Mouse (Mus musculus): ENCODE results near the gene Tex261.

DNA sequence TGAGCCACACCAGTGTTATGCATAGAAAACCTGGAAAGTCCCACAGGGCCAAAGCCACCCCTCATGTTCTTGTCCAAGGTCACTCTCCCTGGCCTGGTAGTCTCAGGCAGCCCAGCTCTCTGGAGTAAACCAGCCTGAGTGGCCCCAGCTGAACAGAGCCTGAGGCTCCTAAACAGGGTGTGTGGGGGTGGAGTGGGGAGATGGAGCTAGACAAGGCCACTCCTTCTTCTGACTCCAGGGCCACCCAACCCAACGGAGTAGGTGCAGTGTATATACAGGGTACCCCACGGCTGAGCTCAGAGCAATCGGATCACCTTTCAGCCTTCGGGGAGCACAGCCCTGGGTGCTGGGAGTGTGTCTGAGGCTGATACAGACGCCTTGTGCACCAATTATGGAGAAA lies 31.5 kb downstream of the Tex261 start:
- TF ChIP-seq CTCF (IDR thresholded peaks at IDR 0.05; ENCODE audit: control insufficient read depth, insufficient read depth, insufficient read length) (no peak), USF1 (IDR thresholded peaks at IDR 0.05; ENCODE audit: low read depth) (no peak), MAX (IDR thresholded peaks at IDR 0.05) (no peak), MYOD1 (IDR thresholded peaks at IDR 0.05; ENCODE audit: control insufficient read depth, insufficient read length, low read depth) (no peak)

Measured in C2C12 (cell line).